Mouse (Mus musculus) liver, embryonic 14.5 days (tissue): ENCODE results near the gene Extl2. TPM values are rescaled to one million over a fixed set of nuclear protein-coding genes. Genes with fewer than 3 reads are reported as not detected.
A peak's percentile ranks its signal among the peaks of the same experiment; 100 is the strongest.

Experiments
- ATAC-seq: fragments of 200-750 bp; cut with Nextera tagmentation; 2 replicates; pipeline ENCODE4 v1.8.0; 2017; ENCODE audit warnings: moderate number of reproducible peaks, mild to moderate bottlenecking, moderate library complexity; ENCODE audit not compliant: insufficient read depth
- DNase-seq, 3 experiments: peaks; one replicate each; pipeline ENCODE4 v3.0.0-alpha.2; 2012 to 2013; ENCODE audit warnings: low read depth in 3 of 3, low spot score in 3 of 3
- H3K27ac ChIP-seq: fragments of 300-500 bp; sonication (generic); 2 replicates; pipeline ENCODE4 v1.5.1; 2014; ENCODE audit warnings: moderate library complexity, mild to moderate bottlenecking, control low read depth, inconsistent platforms
- H3K27me3 ChIP-seq: fragments of 300-500 bp; sonication (generic); 2 replicates; pipeline ENCODE4 v1.6.1; 2014; ENCODE audit warnings: mild to moderate bottlenecking, low read length, moderate library complexity; ENCODE audit not compliant: control insufficient read depth, insufficient read depth
- H3K36me3 ChIP-seq: fragments of 300-500 bp; sonication (generic); replicated peaks from 2 replicates; pipeline ENCODE4 v1.6.1; 2014; ENCODE audit warnings: low read depth; ENCODE audit not compliant: control insufficient read depth, insufficient read depth
- H3K4me1 ChIP-seq, 2 experiments: fragments of 200-500 bp in 1 of 2; fragments of 300-500 bp in 1 of 2; sonication (generic) in 1 of 2; replicated peaks; 2 replicates each; pipeline ENCODE4 v1.6.1; 2012 to 2014; ENCODE audit warnings: antibody characterized with exemption in 1 of 2, inconsistent platforms in 1 of 2, low read length in 1 of 2; ENCODE audit not compliant: control insufficient read depth in 2 of 2, insufficient read depth in 2 of 2
- H3K4me2 ChIP-seq: fragments of 300-500 bp; sonication (generic); 2 replicates; pipeline ENCODE4 v1.6.1; 2014; ENCODE audit warnings: low read depth, mild to moderate bottlenecking, control low read depth, moderate library complexity
- H3K4me3 ChIP-seq, 2 experiments: fragments of 200-500 bp in 1 of 2; fragments of 300-500 bp in 1 of 2; sonication (generic) in 1 of 2; 2 replicates each; pipeline ENCODE4 v1.5.1; 2012 to 2014; ENCODE audit warnings: low read depth in 2 of 2, low read length in 2 of 2, mild to moderate bottlenecking in 2 of 2, control low read depth in 1 of 2, inconsistent platforms in 1 of 2, moderate library complexity in 1 of 2; ENCODE audit not compliant: insufficient read depth in 1 of 2
- H3K9ac ChIP-seq: fragments of 300-500 bp; sonication (generic); replicated peaks from 2 replicates; pipeline ENCODE4 v1.6.1; 2014; ENCODE audit warnings: mild to moderate bottlenecking, control low read depth, moderate library complexity
- H3K9me3 ChIP-seq: fragments of 300-500 bp; sonication (generic); 2 replicates; pipeline ENCODE4 v1.6.1; 2016; ENCODE audit warnings: low read length, mixed read lengths; ENCODE audit not compliant: control insufficient read depth
- CTCF ChIP-seq: IDR thresholded peaks from 2 replicates; pipeline ENCODE4 v1.5.1; 2016; ENCODE audit warnings: antibody characterized with exemption, low read depth, control low read depth
- EP300 ChIP-seq: IDR thresholded peaks from 2 replicates; pipeline ENCODE4 v1.6.1; 2016; ENCODE audit warnings: antibody characterized with exemption, low read depth
- WGBS: fragments of 180-500 bp; shearing (Covaris S2); extraction: QIAGEN DNeasy Blood & Tissue Kit; methylation state at CpG from one replicate; pipeline ENCODE4 v1.1.7; 2014; ENCODE audit not compliant: insufficient replicate concordance; 5-methylcytosine and 5-hydroxymethylcytosine counted together
- polyA plus RNA-seq, 2 experiments: library from polyadenylated mRNA; depleted of rRNA in 1 of 2; stranded (reverse) in 1 of 2; unstranded in 1 of 2; fragments of >200 nt; fragmentation: Nextera tagmentation in 1 of 2; extraction: Ambion mirVana in 1 of 2; gene quantifications; 2 replicates each; pipeline versions ENCODE4 v1.2.1 to v1.2.3; 2012 to 2014

The Extl2 gene
- polyA plus RNA-seq, 2 experiments, result 1.3 to 4.3 TPM

DNA sequence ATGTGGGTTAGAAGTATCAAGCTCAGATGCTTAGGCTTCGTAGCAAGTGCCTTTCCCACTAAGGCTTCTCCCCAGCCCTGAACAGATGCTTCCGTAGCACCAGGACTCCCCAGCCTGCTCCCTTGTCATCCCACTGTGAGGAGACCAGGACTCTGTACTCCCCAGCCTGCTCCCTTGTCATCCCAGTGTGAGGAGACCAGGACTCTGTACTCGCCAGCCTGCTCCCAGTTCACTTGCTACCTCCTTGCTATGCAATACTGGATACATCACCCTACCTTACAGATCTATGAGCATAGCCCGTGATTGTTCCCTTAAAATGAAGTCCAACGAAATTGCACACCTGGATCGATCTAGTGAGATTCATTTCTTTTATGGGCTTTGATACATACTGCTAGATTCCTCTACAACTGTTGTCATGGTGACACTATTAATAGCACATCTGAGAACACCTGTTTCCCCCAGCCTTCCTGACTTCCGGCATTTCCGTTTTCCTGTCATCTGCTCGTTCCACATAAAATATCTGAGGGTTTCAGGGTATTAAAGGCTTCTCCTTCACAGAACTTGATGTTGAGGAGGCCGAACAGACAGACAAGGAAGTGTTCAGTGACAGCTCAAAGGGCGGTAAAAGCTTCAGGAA, 23.0 kb downstream of the Extl2 start:
- ATAC-seq (no peak), DNase-seq (no peak)
- Histone ChIP-seq H3K27ac (no peak overlapping the region), H3K27me3 (no peaks in the 10 kb centered on the region), H3K9ac (no peak overlapping the region), H3K4me3 (no peak overlapping the region), H3K36me3 (no peaks in the 10 kb centered on the region), H3K9me3 (no peaks in the 10 kb centered on the region), H3K4me1 (no peaks in the 10 kb centered on the region), H3K4me2 (no peak overlapping the region)
- TF ChIP-seq CTCF (no peak), EP300 (no peak)
- WGBS, result 40% methylated on average over 11 of the region's 11 CpGs

DNA sequence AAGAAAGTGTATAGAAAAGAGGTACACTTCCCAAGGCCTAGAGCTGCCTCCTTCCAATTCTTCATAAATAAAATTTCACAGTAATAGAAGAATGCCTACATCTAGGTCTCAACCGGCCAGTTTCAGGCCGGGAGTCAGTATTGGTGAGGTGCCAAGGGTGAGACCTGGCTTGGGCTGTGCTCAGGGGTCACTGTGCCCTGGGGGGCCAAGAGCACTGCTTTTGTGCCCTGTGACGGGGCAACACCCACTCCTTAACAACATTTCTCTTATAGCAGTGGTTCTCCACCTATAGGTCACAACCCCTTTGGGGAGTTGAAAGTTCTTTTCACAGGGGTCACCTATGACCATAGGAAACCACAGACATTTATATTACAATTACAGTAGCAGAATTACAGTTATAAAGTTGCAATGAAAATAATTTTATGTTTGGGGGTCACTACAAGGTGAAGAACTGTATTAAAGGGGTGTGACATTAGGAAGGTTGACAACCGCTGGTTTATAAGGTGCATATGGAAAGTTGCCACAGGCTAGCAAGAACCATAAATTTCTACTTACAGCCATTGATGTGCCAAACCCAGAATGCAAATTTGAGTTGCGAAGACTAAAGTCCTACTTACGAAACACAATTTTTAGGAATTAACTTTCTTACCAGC, 26.1 kb downstream of the Extl2 start:
- Histone ChIP-seq H3K9ac (no peak overlapping the region), H3K4me3 (no peak overlapping the region), H3K9me3 (no peaks in the 10 kb centered on the region), H3K27me3 (no peaks in the 10 kb centered on the region), H3K36me3 (no peaks in the 10 kb centered on the region), H3K4me2 (no peak overlapping the region), H3K4me1 (no peaks in the 10 kb centered on the region), H3K27ac (no peak overlapping the region)
- 51% methylated on average over 6 of the region's 6 CpGs for WGBS
- peak in 1 of 3 experiments; percentile 16 for DNase-seq
- TF ChIP-seq EP300, result no peak
- no peak for TF ChIP-seq CTCF
- ATAC-seq, result no peak

DNA sequence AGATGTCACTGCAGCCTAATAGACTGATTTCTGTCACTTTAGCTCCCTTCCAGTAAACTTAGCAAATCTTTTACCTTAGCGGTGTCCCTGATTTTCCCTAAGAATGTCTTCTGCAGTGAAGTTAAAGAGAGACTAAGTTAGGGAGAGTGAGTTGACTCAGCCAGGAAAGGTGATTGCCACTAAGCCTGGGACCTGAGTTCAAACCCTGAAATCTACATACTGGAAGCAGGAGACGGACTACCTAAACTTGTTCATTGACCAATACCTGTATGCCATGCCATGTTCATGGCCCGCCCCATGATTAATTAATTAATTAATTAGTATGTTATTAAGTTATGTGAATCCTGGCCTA, 26.6 kb downstream of the Extl2 start:
- Histone ChIP-seq H3K4me2 (no peak overlapping the region), H3K9me3 (no peaks in the 10 kb centered on the region), H3K36me3 (no peaks in the 10 kb centered on the region), H3K9ac (no peak overlapping the region), H3K4me3 (no peak overlapping the region), H3K27ac (no peak overlapping the region), H3K4me1 (no peaks in the 10 kb centered on the region), H3K27me3 (no peaks in the 10 kb centered on the region)
- WGBS, result 44% methylated on average over 3 of the region's 3 CpGs
- DNase-seq (peak in 2 of 3 experiments; percentile 13 to 16), ATAC-seq (no peak)
- peak; percentile 45 for TF ChIP-seq CTCF
- no peak for TF ChIP-seq EP300

DNA sequence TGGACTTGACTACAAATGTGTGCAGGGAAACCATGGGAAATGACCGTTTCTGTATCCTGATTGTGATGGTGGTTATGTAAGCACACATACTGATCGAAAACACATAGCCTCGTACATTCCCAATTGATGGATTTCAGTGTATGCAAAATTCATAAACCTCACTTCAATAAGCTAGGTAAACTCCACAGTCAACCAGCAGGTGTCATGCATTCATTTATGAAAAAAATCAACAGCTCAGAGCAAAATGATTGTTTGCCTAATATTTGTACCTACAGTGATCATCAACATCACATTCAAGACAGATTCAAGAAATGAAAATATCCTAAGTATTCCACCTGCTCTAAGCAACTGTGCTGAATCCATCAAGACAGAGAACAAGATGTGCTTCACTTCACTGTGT, 33.5 kb downstream of the Extl2 start:
- Histone ChIP-seq H3K36me3 (no peaks in the 10 kb centered on the region), H3K4me1 (no peaks in the 10 kb centered on the region), H3K4me3 (no peak overlapping the region), H3K27me3 (no peaks in the 10 kb centered on the region), H3K9ac (no peak overlapping the region), H3K4me2 (no peak overlapping the region), H3K9me3 (no peaks in the 10 kb centered on the region), H3K27ac (no peak overlapping the region)
- ATAC-seq (no peak), DNase-seq (no peak)
- WGBS, result 69% methylated on average over 3 of the region's 3 CpGs
- TF ChIP-seq EP300 (no peak), CTCF (no peak)

DNA sequence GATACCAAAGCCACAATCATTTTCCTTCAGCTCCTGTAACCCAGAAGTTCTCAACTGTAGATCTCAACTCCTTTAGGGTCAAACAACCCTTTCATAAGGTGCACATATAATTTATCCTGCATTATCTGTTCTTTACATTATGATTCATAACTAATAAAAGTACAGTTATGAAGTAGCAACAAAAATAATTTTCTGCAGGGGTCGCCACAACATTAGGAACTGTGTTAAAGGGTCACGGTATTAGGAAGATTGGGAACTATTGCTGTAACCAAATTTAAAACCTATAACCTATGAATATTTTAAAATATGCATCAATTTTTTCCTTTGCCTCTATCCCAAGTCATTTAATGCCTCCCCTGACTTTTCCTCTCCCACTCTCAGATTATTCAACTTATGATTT, 38.7 kb downstream of the Extl2 start:
- ATAC-seq, result no peak
- no peaks in the 10 kb centered on the region for H3K27me3 ChIP-seq
- TF ChIP-seq EP300, result no peak
- TF ChIP-seq CTCF, result no peak
- H3K27ac ChIP-seq, result no peak overlapping the region
- 48% methylated on average over 2 of the region's 2 CpGs for WGBS
- no peak overlapping the region for H3K4me3 ChIP-seq
- H3K9ac ChIP-seq, result no peak overlapping the region
- DNase-seq, result no peak
- no peaks in the 10 kb centered on the region for H3K4me1 ChIP-seq
- no peaks in the 10 kb centered on the region for H3K36me3 ChIP-seq
- no peak overlapping the region for H3K4me2 ChIP-seq
- H3K9me3 ChIP-seq, result no peaks in the 10 kb centered on the region
